Mouse (Mus musculus) brown adipose tissue, adult 24 weeks (tissue): ENCODE results near the gene Tpst2. TPM values are rescaled to one million over a fixed set of nuclear protein-coding genes. Genes with fewer than 3 reads are reported as not detected.

Experiments
- H3K27ac ChIP-seq: fragments of 200-500 bp; replicated peaks from 2 replicates; pipeline ENCODE4 v1.5.1; 2012; ENCODE audit warnings: low read depth, mild to moderate bottlenecking, low read length
- H3K4me1 ChIP-seq: fragments of 200-500 bp; 2 replicates; pipeline ENCODE4 v1.6.1; 2012; ENCODE audit warnings: low read length, mixed read lengths; ENCODE audit not compliant: control insufficient read depth, insufficient read depth, insufficient read length
- H3K4me3 ChIP-seq: fragments of 200-500 bp; 2 replicates; pipeline ENCODE4 v1.5.1; 2012; ENCODE audit warnings: low read depth, mild to moderate bottlenecking, low read length, moderate library complexity; ENCODE audit not compliant: insufficient read depth
- polyA plus RNA-seq: library from polyadenylated mRNA; stranded (reverse); fragments of >200 nt; gene quantifications from 2 replicates; pipeline ENCODE4 v1.2.4, GENCODE M21; 2012; ENCODE audit not compliant: missing spikeins, insufficient read depth, insufficient read length

Tpst2 gene
- polyA plus RNA-seq, 1 experiment, result 30.1 TPM

GRCm38 (mm10) chr5:112266011-112266777 lies 10.3 kb upstream of the Tpst2 start:
- H3K4me3 ChIP-seq, result no peak overlapping the region
- peak overlapping the region; percentile 48; the same call in 1 of the 2 replicates for H3K27ac ChIP-seq
- no peaks in the 10 kb centered on the region for H3K4me1 ChIP-seq

- no peak overlapping the region for H3K27ac ChIP-seq
- no peak overlapping the region for H3K4me3 ChIP-seq
- no peaks in the 10 kb centered on the region for H3K4me1 ChIP-seq
Measured at GRCm38 (mm10) chr5:112270764-112271541, 5.5 kb upstream of the Tpst2 start.

DNA sequence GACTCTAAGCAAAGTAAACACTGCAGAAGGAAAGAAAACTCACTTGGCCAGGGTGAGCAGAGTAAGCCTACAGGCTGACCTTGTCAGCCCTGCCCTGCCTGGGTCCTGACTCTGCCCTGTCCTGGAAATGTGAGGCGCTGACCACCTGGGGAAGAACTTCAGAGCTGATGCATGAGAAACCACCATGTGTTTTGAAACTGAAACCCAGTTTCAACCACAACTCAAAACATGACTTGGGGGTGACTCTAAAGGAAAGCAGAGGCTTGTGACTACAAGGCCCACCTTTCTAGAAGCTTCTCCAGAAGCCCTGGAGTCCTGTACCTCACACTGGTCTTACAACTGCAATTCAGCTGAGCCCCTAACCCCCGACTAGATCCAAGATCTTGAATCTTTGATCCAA lies 3.6 kb upstream of the Tpst2 start:
- Histone ChIP-seq H3K4me1 (no peaks in the 10 kb centered on the region), H3K4me3 (no peak overlapping the region), H3K27ac (no peak overlapping the region)

DNA sequence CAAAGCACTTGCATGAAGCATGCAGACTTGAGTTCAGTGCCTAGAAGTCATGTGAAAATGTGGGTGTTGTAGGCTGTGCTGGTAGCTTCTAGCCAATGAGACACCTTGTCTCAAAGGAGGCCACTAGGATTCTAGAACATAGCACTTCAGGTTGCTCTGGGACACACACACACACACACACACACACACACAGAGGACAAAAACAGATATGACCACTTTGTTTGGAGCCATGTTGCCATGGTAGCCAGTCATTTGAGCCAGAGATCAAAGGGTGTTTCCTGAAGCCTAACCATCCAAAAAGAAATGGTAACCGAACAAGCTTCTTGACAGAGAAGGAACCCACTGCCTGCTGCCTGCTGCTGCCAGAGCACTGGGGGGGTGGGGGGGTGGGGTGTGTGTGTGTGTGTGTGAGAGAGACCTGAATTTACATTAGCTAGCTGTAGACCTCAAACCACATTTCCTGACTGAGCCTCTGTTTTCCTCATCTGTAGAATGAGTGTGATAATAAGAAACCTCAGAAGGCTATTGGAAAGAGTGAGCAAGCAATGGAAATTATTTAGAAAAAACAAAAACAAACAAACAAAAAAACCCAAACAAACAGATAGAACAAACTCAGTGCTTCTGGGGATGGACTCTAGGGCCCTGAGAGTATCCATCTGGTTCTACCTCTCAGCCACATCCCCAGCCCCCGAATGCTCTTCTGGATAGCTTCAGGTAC lies 2.6 kb upstream of the Tpst2 start:
- H3K4me3 ChIP-seq, result no peak overlapping the region
- peaks cover 8% of the 10 kb centered on the region for H3K4me1 ChIP-seq
- H3K27ac ChIP-seq, result no peak overlapping the region

DNA sequence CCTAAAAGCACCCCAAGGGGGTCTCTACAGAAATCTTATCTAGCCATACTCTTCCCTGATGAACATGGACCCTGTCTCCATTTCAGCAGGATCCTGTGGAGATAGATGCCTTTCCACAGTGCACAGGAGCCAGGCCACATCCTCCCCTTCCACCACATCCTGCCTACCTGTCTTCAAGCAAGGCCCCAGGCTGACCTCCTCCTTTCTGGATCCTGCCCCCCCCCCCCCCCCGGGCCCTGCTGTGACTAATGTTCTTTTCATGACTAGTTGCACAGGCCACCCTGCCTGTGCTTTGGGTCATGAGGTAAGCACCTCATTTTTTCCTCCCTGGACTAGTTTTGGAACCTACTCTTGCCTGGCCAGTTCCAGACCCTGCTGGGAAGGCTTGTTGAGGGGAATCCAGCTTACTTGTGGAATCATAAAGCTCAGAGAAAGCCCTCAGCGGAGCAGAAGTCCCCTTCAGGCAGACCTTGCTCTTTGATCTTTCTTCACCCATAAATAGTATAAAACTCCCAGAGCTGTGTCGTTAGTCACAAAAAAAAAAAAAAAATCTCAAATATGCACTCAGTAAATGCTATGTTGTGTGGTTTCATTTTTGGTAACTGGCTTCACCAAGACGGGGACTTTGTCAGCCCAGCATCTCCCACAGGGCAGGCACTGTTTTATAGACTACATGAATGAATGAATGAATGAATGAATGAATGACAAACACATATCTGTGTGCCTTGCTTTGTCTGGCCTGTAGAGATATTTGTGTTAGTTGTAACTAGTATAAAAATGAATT lies 1.3 kb upstream of the Tpst2 start:
- H3K27ac ChIP-seq, result no peak overlapping the region
- no peak overlapping the region for H3K4me3 ChIP-seq
- peaks cover 19% of the 10 kb centered on the region for H3K4me1 ChIP-seq

GRCm38 (mm10) chr5:112276907-112277348 lies 437 bp downstream of the Tpst2 start:
- Histone ChIP-seq H3K27ac (peak overlapping the region; percentile 89), H3K4me3 (peak overlapping the region; percentile 85), H3K4me1 (peaks cover 32% of the 10 kb centered on the region)

DNA sequence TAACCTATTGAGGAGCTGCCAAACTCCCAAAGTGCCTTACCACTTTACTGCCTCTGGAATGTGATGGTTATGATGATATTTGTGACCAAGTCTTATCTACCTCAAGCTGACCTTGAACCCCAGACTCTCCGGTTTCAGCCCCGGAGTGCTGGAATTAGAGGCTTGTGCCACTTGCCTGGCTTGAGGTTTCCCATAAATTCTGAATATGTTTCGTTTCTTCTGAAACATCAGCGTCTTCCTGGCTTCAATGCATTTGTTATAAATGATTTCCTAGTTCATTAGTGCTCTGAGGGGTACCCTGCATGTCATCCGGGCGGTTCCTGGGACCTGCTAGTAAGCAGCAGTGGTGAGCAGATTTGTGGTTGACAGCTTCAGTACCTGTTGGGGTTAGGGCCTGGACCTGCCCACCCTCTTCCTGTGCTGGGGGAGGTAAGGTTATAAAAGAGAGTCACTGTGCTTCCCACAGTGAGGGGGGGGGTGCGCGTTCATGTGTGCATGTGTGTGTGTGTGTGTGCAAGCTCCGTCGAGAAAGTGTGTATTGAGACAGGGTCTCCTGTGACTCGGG lies 1.5 kb downstream of the Tpst2 start:
- peak overlapping the region; percentile 85 for H3K4me3 ChIP-seq
- H3K27ac ChIP-seq, result peak overlapping the region; percentile 77
- H3K4me1 ChIP-seq, result peaks cover 41% of the 10 kb centered on the region

DNA sequence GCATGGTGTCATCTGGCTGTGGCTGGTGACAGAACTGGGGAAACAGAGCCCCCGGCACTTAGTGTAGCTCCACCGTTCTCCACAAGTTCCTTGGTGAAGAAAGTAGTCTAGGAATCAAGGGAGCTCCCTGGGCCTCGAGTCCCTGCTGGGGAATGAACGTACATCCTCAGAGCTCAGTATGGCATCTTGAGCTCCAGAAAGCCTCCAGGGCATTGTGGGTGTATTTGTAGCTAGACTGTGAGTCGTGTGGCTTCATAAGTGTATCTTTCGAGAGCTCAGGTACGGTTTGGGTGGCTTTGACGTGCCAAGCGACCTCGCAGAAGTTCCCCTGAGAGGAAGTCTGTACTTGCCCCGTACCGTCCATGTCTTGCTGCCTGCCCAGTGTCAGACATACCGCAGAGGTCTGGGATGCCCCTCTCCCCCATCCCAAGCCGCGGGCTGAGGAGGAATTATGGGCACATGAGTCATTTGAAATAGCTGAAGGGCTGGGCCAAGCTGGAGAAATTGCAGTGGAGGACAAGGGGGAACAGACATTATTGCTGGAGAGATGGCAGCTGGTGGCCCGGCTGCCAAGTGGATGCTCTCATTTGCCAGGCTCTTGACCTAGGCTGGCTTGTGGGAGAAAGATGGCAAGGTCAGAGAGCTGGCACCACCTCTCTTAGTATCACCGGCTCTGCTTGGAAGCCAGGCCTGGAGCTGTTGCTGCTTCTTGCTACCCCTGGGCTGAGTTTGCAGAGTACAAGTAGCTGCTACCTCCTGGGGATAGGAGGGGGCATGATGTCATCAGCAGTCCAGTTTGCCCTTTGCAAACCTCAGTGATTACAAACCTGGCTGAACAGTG lies 2.9 kb downstream of the Tpst2 start:
- peaks cover 55% of the 10 kb centered on the region for H3K4me1 ChIP-seq
- peak overlapping the region; percentile 77 for H3K27ac ChIP-seq
- H3K4me3 ChIP-seq, result peak overlapping the region; percentile 11

DNA sequence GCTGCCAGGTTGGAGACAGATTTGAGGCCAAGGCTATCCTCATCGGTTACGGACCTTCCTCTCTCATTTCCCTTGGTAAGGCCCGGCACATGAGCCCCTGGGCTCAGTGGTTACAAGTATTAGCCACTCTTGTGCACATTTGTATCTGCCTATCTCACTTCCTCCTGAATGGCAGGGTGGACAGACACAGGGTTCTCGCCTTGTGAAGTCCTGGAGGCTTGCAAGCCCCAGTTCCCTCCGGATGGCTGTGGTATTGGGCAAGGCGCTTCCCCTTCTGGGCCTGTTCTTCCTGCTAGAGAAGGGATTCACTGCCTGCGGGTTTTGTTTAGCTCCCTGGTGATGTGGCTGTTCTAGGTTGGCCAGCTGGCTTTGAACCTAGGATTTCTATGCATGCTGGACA lies 3.7 kb downstream of the Tpst2 start:
- peak overlapping the region; percentile 77 for H3K27ac ChIP-seq
- no peak overlapping the region; the same call in 1 of the 2 replicates for H3K4me3 ChIP-seq
- H3K4me1 ChIP-seq, result peaks cover 62% of the 10 kb centered on the region

GRCm38 (mm10) chr5:112280863-112281660 lies 4.6 kb downstream of the Tpst2 start:
- Histone ChIP-seq H3K4me1 (peaks cover 67% of the 10 kb centered on the region), H3K4me3 (no peak overlapping the region), H3K27ac (peak overlapping the region; percentile 79)

DNA sequence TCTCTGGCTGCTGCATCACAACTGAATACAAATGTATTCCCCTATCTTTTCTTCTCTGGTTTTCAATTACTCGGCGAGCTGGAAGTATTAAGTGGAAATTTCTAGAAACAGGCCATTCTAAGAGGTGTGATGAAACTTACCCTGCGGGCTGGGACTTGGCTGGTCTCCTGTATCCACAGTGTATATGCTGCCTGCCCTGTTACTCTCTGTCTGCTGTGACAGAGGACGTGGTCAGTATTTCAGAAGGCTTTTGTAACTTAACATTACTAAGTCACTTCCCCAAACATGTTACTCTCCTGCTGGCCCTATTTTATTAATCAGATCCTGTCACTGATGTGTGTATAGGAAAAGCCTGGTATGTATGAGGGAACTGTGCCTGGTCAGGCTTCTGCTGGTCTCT lies 5.2 kb downstream of the Tpst2 start:
- Histone ChIP-seq H3K4me3 (no peak overlapping the region), H3K4me1 (peaks cover 67% of the 10 kb centered on the region), H3K27ac (peak overlapping the region; percentile 79)

DNA sequence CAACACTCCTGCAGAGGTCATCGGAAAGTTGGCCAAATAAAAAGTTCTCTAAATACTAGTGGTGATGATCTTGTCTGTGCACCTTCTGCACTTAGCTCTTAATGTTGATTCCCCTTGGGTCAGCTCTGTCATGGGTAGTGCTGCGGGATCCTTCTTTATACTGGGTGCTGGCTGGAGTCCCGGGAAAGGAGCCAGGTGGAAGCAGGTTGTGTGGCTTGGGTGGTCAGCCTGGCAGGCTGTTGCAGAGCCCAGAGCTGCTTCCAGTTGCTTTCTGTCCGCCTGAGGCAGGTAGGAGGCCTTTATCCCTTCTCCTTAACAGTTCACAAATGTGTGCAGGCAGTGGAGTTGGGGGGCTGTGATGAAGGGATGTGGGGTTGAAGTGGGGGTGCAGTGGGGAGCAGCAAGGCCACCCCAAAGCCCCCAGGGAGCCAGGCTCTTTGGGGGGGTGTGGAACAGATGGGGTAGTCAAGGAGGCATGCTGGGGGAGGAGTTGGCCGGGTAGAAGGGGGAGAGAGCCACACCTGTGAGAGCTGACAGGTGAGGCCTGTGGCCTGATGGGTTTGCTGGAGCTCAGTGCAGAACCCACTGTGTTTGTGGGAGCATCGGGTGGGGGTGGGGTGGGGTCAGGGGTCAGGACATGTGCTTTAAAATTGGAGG lies 5.8 kb downstream of the Tpst2 start:
- no peak overlapping the region for H3K4me3 ChIP-seq
- H3K4me1 ChIP-seq, result peaks cover 72% of the 10 kb centered on the region
- peak overlapping the region; percentile 79 for H3K27ac ChIP-seq
